Mouse (Mus musculus) myocyte (in vitro differentiated cells): Measurements from ENCODE around the gene Slc13a2.

ENCODE experiments used
- CEBPB ChIP-seq: IDR thresholded peaks from 2 replicates; pipeline ENCODE4 v1.6.1; 2011; ENCODE audit warnings: mild to moderate bottlenecking, moderate library complexity; ENCODE audit not compliant: poor library complexity, insufficient read depth, severe bottlenecking
- E2F4 ChIP-seq: IDR thresholded peaks from one replicate; pipeline ENCODE4 v1.6.1; 2011; ENCODE audit warnings: mild to moderate bottlenecking, control low read depth, moderate library complexity; ENCODE audit not compliant: insufficient read depth
- MAX ChIP-seq: IDR thresholded peaks from one replicate; pipeline ENCODE4 v1.6.1; 2011; ENCODE audit warnings: low read depth, mild to moderate bottlenecking, control low read depth
- MYOD1 ChIP-seq, 3 experiments: IDR thresholded peaks; one replicate each; pipeline ENCODE4 v1.6.1; 2011; ENCODE audit warnings: control low read depth in 2 of 3, low read depth in 2 of 3, mild to moderate bottlenecking in 2 of 3, moderate library complexity in 1 of 3; ENCODE audit not compliant: insufficient read length in 2 of 3, control insufficient read depth in 1 of 3
- MYOG ChIP-seq, 3 experiments: IDR thresholded peaks; one replicate each; pipeline ENCODE4 v1.6.1; 2011; ENCODE audit warnings: control low read depth in 2 of 3, low read depth in 2 of 3, mild to moderate bottlenecking in 2 of 3; ENCODE audit not compliant: insufficient read length in 2 of 3, control insufficient read depth in 1 of 3, insufficient read depth in 1 of 3
- POLR2A ChIP-seq: IDR thresholded peaks from one replicate; pipeline ENCODE4 v1.6.1; 2011; ENCODE audit warnings: low read depth, mild to moderate bottlenecking, control low read depth, moderate library complexity; ENCODE audit not compliant: insufficient read length
- POLR2AphosphoS2 ChIP-seq: IDR thresholded peaks from one replicate; pipeline ENCODE4 v1.6.1; 2011; ENCODE audit warnings: low read depth, control low read depth; ENCODE audit not compliant: insufficient read length
- REST ChIP-seq: IDR thresholded peaks from one replicate; pipeline ENCODE4 v1.6.1; 2011; ENCODE audit warnings: mild to moderate bottlenecking, control low read depth, moderate library complexity; ENCODE audit not compliant: insufficient read depth, insufficient read length
- SRF ChIP-seq: IDR thresholded peaks from one replicate; pipeline ENCODE4 v1.6.1; 2011; ENCODE audit warnings: low read depth; ENCODE audit not compliant: control insufficient read depth, insufficient read length
- TCF12 ChIP-seq: IDR thresholded peaks from one replicate; pipeline ENCODE4 v1.6.1; 2011; ENCODE audit warnings: mild to moderate bottlenecking, control low read depth; ENCODE audit not compliant: poor library complexity, insufficient read depth, severe bottlenecking
- TCF3 ChIP-seq: IDR thresholded peaks from one replicate; pipeline ENCODE4 v1.6.1; 2011; ENCODE audit warnings: low read depth, control low read depth; ENCODE audit not compliant: insufficient read length
- USF1 ChIP-seq: IDR thresholded peaks from one replicate; pipeline ENCODE4 v1.6.1; 2011; ENCODE audit warnings: low read depth, mild to moderate bottlenecking, control low read depth, moderate library complexity

- no peak for TF ChIP-seq POLR2A
- TF ChIP-seq USF1, result no peak
- TF ChIP-seq SRF, result no peak
- TF ChIP-seq CEBPB, result no peak
- no peak for TF ChIP-seq TCF12
- no peak for TF ChIP-seq MAX
- TF ChIP-seq E2F4, result no peak
- TF ChIP-seq POLR2AphosphoS2, result no peak
- no peak for TF ChIP-seq TCF3
- TF ChIP-seq MYOD1 (IDR thresholded peaks at IDR 0.05; ENCODE audit: control insufficient read depth in 1 of 3, insufficient read length in 2 of 3, low read depth in 2 of 3), result no peak
- no peak for TF ChIP-seq REST
- TF ChIP-seq MYOG (IDR thresholded peaks at IDR 0.05; ENCODE audit: control insufficient read depth in 1 of 3, insufficient read depth in 1 of 3, insufficient read length in 2 of 3, low read depth in 2 of 3), result no peak
These were observed 612 bp downstream of the Slc13a2 start for GRCm38 (mm10) chr11:78421201-78422009.
